Mouse (Mus musculus): Measurements from ENCODE around the gene Mapkbp1. TPM values are rescaled to one million over a fixed set of nuclear protein-coding genes. Genes with fewer than 3 reads are reported as not detected.

Mapkbp1 gene
- polyA plus RNA-seq (2012; rRNA removed): 38.5 and 41.4 TPM in 2 replicates

DNA sequence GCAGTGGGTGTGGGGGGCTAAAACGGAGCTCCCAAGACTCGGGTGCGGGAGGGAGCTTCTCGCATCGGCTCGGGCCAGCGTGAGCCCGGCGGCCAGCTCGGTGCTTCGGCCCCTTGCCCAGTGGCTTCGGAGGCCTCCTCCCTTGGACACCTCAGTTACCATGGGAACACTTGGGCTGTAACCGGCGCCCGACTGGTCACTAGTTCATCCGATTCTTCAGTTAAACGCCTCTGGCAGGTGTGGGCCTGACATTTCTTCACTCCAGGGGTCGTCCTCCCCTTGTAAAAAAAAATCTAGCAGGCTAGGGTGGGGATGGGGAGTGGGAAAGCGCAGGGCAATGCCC is at the start of gene Mapkbp1:
Gene Mapkbp1 (plus strand): TSS at position 163 of the 343 bp plus-strand sequence.
- DNase-seq (ENCODE audit: extremely low spot score in 1 of 2, low spot score in 1 of 2): no peak

- peak in 1 of 2 experiments; percentile 63 for DNase-seq (ENCODE audit: extremely low spot score in 1 of 2, low spot score in 1 of 2)
Measured at GRCm38 (mm10) chr2:119970571-119970970, 1.9 kb upstream of the Mapkbp1 start.

GRCm38 (mm10) chr2:119971316-119971715 is 1.2 kb upstream of the Mapkbp1 start:
- DNase-seq (ENCODE audit: extremely low spot score in 1 of 2, low spot score in 1 of 2): no peak

DNA sequence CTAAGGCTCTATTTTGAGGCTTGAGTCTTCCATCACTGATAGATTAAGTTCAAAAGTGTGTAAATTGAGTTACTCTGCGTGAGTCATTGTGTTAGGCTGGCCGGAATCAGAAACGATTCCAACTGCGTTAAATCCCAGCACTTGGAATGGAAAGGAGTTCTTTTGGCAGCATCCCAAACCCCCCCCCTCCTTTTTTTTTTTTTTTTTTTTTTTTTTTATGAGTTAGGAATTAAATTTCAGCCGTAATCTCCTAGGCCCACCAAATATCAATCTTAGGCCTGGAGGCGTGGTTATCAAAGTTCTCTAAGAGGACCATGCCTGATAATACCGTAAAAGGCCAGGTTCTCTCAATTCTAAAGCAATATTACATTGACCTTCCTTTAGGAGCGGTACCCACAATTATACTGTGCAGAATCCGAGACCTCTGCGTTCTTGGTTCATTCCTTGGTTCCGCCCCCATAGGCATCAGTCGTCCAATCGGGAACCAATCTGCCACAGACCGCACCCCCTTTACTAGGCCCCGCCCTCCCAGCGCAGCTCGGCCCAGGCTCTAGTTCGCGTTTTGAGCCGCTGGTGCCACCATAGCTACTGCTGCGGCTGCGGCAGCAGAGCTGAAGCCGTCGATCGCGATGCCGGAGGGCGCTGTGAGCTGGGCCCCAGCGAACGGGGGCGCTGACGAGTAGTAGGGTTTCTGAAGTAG is 512 bp upstream of the Mapkbp1 start:
- peak; percentile 94 to 98 for DNase-seq (ENCODE audit: extremely low spot score in 1 of 2, low spot score in 1 of 2)

DNA sequence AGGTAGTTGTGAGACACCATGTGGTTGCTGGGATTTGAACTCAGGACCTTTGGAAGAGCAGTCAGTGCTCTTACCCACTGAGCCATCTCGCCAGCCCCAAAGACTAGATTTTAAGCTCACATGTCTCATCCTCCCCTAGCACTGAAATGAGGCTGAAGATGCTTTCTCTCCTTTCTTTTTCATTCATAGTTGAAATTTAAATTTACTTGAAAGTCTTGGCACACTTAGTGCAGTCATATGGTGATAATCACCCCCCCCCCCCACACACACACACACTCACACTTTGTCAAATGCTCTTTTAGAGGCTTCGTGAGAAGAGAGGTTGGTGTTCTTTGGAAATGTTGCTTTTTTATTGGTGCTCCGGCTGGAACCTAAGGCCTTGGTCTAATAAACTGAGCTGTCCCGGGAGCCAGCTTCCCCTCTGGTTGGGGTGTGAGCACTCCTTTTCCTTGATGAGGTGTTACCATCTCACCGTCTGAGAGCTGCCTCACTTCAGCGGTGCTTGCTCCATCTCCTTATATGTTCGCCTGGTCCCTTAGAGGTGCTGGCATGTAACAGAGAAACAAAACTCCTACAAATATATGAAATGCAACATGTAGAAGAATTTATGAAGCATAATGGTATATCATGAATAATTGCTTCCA is 8.0 kb downstream of the Mapkbp1 start:
- peak in 1 of 2 experiments; percentile 34 for DNase-seq (ENCODE audit: extremely low spot score in 1 of 2, low spot score in 1 of 2)

DNA sequence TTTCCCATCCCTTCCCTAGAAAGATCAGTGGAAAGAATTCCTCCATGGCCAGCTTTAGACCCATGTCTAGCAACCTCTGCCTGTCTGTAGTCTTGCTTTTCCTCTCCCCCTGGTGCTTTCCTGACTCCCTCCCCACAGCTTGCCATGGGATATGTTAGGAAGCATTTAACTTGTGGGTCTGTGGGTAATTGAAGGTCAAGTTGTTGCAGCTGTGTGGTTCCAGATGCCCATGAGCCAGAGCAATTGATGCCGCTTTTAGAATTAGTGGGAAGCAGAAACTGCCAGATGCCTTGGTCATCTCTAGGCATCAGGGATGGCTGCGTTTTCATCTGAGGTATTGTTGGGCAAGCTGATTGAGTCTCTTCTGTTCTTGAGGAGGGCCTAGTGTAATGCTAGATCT is 9.1 kb downstream of the Mapkbp1 start:
- DNase-seq (ENCODE audit: extremely low spot score in 1 of 2, low spot score in 1 of 2): no peak

- DNase-seq (ENCODE audit: extremely low spot score in 1 of 2, low spot score in 1 of 2): no peak
Measured at GRCm38 (mm10) chr2:119985871-119986270, 13.4 kb downstream of the Mapkbp1 start.

GRCm38 (mm10) chr2:119986369-119986768 is 13.9 kb downstream of the Mapkbp1 start:
- no peak for DNase-seq (ENCODE audit: extremely low spot score in 1 of 2, low spot score in 1 of 2)

DNA sequence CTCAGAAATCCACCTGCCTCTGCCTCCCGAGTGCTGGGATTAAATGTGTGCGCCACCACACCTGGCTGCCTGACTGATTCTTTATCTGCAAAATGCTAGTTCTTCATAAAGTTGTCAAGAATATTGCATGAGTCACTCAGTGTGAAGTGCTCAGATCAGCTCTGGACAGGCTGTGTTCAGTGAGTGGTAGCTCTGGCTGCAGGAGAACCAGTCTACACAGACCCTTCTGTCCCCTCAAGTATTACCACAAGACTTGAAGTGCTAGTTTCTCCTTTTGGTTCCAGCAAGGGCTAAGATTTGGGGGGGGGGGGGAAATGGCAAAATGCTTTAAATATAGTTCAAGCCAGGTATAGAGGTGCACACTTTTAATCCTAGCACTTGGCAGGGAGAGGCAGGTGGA is 14.9 kb downstream of the Mapkbp1 start:
- DNase-seq (ENCODE audit: extremely low spot score in 1 of 2, low spot score in 1 of 2): no peak

- no peak for DNase-seq (ENCODE audit: extremely low spot score in 1 of 2, low spot score in 1 of 2)
Measured at GRCm38 (mm10) chr2:119988952-119989351, 16.5 kb downstream of the Mapkbp1 start.

DNA sequence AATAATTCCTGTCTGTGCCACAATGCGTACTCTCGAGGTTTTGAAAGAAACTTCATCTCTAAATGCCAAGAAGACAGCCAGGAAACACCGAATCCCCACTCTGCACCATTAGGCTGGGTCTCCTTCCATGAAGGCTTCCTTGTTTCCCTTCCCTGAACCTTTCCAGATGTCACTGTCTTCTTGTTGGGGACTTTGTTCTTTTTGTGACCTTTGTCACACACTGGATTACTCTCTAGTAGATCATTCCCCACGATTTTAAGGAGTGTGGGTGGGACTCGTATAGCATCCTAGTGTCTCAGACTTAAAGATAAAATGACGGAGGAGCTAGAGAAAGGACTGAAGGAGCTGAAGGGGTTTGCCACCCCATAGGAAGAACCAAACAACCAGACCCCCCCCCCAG is 18.4 kb downstream of the Mapkbp1 start:
- no peak for DNase-seq (ENCODE audit: extremely low spot score in 1 of 2, low spot score in 1 of 2)

DNA sequence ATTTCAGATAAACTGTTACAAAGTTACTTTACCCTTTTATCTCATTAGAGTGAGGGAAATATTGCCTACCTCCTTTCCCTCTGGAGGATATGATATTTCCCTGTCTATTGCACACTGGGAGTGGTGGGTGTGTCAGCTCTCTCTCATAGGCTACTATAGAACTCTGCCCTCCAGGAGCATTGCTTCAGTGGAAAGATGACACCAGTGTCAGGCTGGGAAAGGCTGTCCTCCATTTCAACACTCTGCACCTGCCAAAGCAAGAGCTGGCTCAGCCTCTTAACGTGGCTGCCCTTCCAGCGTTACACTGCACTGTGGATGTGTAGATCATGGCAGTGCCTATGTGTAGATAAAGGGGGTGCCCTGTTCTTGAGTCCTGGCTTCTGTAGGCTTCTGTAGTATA is 19.9 kb downstream of the Mapkbp1 start:
- no peak for DNase-seq (ENCODE audit: extremely low spot score in 1 of 2, low spot score in 1 of 2)

DNA sequence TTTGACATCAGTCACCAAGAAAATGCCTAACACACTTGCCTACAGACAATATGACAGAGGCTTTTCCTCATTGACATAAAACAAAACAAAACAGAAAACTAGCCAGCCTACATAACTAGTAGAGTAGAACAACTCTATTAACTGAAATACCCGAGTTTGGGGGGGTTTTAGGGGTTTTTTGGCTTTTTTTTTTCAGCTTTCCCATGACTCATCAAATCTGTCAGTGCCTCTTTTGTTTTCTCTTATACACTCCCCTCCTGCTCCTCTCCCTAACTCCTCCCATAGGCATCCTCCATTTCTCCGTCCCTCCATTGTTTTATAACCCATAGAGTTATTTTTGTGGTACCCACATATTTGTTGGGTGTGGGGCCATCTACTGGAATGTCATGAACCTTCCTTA is 21.0 kb downstream of the Mapkbp1 start:
- DNase-seq (ENCODE audit: extremely low spot score in 1 of 2, low spot score in 1 of 2): no peak

DNA sequence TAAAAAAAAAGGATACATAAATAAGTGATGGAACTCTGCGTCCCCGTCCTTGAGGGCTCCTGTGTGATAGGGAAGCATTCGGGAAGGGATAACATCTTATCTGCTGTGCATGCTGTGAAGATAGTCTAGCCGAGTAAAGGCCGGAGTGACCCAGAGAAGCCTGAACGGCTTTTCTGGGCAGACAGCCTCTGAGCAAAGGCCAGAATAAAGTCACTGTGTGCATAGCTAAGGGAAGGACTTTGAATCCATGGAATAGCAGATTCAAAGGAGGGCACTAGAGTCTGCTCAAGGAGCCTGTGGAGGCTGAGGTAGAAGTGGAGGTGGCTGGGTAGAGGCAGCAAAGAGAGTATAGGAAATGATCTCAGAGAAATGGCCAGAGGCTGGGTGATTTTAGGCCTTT is 22.3 kb downstream of the Mapkbp1 start:
- DNase-seq (ENCODE audit: extremely low spot score in 1 of 2, low spot score in 1 of 2): no peak

GRCm38 (mm10) chr2:119995391-119996281 is 23.1 kb downstream of the Mapkbp1 start:
- DNase-seq (ENCODE audit: extremely low spot score in 1 of 2, low spot score in 1 of 2): peak in 1 of 2 experiments; percentile 50

DNA sequence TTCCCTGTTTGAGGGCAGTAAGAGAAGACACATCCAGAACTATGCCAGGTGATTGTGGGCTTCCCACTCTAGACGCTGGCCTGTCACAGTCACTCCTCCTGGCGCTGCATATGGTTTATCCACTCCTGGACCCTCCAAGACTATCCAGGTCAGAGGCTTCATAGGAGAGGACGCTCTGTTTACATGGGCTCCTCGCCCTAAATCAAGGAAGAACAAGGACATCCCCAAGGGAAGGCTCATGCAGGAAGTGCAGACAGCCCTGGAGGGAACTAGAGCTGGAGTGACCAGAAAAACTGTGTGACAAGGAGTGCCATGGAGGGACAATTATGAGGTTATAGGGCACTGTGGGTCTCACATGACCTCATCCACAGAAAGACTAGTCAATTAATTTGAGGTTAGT is 24.9 kb downstream of the Mapkbp1 start:
- DNase-seq (ENCODE audit: extremely low spot score in 1 of 2, low spot score in 1 of 2): no peak

DNA sequence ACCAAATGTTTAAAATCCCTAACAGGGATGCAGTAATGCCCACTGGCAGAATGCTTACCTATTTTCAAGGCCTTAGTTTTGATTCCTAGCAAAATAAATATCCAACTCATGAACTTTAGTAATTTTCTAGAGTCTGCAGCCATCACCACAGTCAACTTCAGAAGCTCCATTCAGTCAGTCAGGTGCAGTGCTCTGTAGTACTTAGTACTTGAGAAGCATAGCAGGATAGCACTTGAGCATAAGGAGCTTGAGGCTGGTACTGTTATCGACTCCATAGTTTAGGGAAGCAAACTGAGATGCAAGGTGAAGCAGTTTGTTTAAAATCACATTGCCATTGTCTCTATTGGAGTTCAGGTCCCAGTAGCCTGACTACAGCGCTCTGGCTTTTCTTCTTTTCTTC is 27.2 kb downstream of the Mapkbp1 start:
- no peak for DNase-seq (ENCODE audit: extremely low spot score in 1 of 2, low spot score in 1 of 2)

- no peak for DNase-seq (ENCODE audit: extremely low spot score in 1 of 2, low spot score in 1 of 2)
Measured at GRCm38 (mm10) chr2:120000882-120001584, 28.5 kb downstream of the Mapkbp1 start.

DNA sequence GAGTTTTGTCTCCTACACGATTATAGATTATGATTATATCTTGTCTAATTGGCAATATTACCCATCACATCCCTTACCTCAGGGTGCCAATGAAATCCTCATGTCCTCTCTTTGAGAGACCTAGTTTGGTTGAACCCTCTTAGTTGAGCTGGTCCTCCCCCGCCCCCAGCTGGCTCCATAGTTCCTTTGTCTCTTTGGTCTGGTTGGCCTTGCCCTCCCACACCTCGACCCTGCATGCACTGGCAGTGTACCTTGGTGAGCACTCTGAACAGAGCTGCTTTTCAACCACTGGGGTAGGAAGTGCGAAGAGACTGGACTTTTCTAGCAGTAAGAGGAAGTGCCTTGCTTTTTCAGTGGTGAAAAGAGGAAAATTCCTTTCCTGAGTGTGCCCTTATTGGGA is 29.5 kb downstream of the Mapkbp1 start:
- no peak for DNase-seq (ENCODE audit: extremely low spot score in 1 of 2, low spot score in 1 of 2)

- DNase-seq (ENCODE audit: extremely low spot score in 1 of 2, low spot score in 1 of 2): no peak
Measured at GRCm38 (mm10) chr2:120003970-120004369, 31.5 kb downstream of the Mapkbp1 start.

DNA sequence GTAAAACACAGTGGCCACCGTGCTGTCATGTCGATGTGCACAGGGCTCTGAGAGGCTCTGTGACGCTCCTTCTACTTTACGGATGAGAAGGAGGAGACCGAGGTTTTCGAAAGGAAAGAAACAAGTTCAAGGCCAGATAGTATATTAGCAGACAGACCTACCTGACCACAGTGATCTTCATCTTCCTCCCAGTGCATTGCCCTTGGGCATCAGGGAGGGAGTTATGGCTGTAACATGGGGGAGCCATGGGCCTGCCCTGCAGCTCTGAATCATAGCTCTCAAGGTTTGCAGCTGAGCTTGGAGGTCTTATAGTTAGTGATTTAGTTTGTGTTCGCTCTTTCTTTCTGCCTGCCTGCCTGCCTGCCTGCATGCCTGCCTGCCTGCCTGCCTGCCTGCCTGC is 34.2 kb downstream of the Mapkbp1 start:
- no peak for DNase-seq (ENCODE audit: extremely low spot score in 1 of 2, low spot score in 1 of 2)

Data from frontal cortex, adult 2 months (tissue).